ENCODE assay signal across 26 mouse cellular contexts in the genomic region with DNA sequence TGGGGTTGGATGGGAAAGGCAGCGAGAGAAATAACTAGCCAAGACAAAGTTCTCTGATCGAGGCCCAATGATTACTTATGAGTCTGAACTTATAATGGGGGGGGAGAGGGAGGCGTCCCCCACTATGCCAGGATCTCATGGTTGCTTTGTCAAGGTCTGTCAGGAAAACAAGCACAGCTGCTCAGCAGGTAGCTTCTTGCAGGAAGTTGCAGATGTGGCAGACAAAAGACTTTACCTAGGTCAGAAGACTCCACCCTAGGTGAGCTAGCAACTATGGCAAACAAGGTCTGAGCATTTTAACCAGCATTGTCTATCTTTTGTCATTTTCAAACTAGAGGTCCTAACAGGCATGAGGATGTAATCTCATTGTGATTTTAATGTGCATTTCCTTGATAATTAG.
"Had no signal": no experiment of that assay in that cellular context is flagged by ENCODE, and none has a peak within 500 bp of the region (broad histone marks: within the 10 kb centered on the region; RNA-seq: fewer than 3 reads in every experiment).

No protein-coding gene starts in this region.

- H3K27me3 ChIP-seq: embryonic facial prominence, embryonic 12.5 days; embryonic facial prominence, embryonic 13.5 days; embryonic facial prominence, embryonic 15.5 days; forebrain, embryonic 12.5 days; forebrain, embryonic 13.5 days; forebrain, embryonic 15.5 days had no signal

- H3K9me3 ChIP-seq: embryonic facial prominence, embryonic 10.5 days; embryonic facial prominence, embryonic 12.5 days; embryonic facial prominence, embryonic 13.5 days; embryonic facial prominence, embryonic 15.5 days; forebrain, embryonic 10.5 days; forebrain, embryonic 12.5 days; forebrain, embryonic 13.5 days; forebrain, embryonic 15.5 days; heart, embryonic 10.5 days had no signal

- H3K9ac ChIP-seq: embryonic facial prominence, embryonic 12.5 days; embryonic facial prominence, embryonic 13.5 days; embryonic facial prominence, embryonic 15.5 days; forebrain, embryonic 12.5 days; forebrain, embryonic 13.5 days; forebrain, embryonic 15.5 days; forebrain, postnatal 0 days had no signal

- H3K27ac ChIP-seq: embryonic facial prominence, embryonic 10.5 days; embryonic facial prominence, embryonic 12.5 days; embryonic facial prominence, embryonic 13.5 days; embryonic facial prominence, embryonic 15.5 days; forebrain, embryonic 10.5 days; forebrain, embryonic 12.5 days; forebrain, embryonic 13.5 days; forebrain, embryonic 15.5 days; gastrocnemius, adult 2 months; heart, adult 2 months; heart, embryonic 10.5 days had no signal

- H3K4me1 ChIP-seq: embryonic facial prominence, embryonic 10.5 days; embryonic facial prominence, embryonic 12.5 days; embryonic facial prominence, embryonic 13.5 days; embryonic facial prominence, embryonic 15.5 days; forebrain, embryonic 10.5 days; forebrain, embryonic 12.5 days; forebrain, embryonic 13.5 days; forebrain, embryonic 15.5 days; heart, embryonic 10.5 days had no signal

- H3K36me3 ChIP-seq: embryonic facial prominence, embryonic 10.5 days; embryonic facial prominence, embryonic 12.5 days; embryonic facial prominence, embryonic 13.5 days; embryonic facial prominence, embryonic 15.5 days; forebrain, embryonic 10.5 days; forebrain, embryonic 12.5 days; forebrain, embryonic 15.5 days; heart, embryonic 10.5 days had no signal

- H3K4me3 ChIP-seq: embryonic facial prominence, embryonic 10.5 days; embryonic facial prominence, embryonic 12.5 days; embryonic facial prominence, embryonic 13.5 days; embryonic facial prominence, embryonic 15.5 days; erythroblast, embryonic 14.5 days; forebrain, embryonic 10.5 days; forebrain, embryonic 12.5 days; forebrain, embryonic 13.5 days; forebrain, embryonic 15.5 days; gastrocnemius, adult 2 months; heart, adult 2 months; heart, embryonic 10.5 days had no signal

- H3K4me2 ChIP-seq: embryonic facial prominence, embryonic 12.5 days; embryonic facial prominence, embryonic 13.5 days; embryonic facial prominence, embryonic 15.5 days; forebrain, embryonic 12.5 days; forebrain, embryonic 13.5 days; forebrain, embryonic 15.5 days had no signal

- ATAC-seq: forebrain, embryonic 13.5 days; forebrain, embryonic 14.5 days; forebrain, embryonic 15.5 days; forebrain, embryonic 16.5 days; forebrain, postnatal 0 days had no signal

- DNase-seq: cerebellum, postnatal 10 days; cerebellum, postnatal 14 days; cerebellum, postnatal 25 days; cerebellum, postnatal 36 days; embryo, embryonic 11 days; forebrain, postnatal 0 days; gastrocnemius, adult 2 months; gastrocnemius, postnatal 10 days; gastrocnemius, postnatal 14 days; gastrocnemius, postnatal 25 days; gastrocnemius, postnatal 36 days; heart, adult 11 months; heart, adult 18-20 months; heart, adult 2 months had no signal
